Mouse (Mus musculus) heart, postnatal 14 days (tissue): ENCODE measurements at regions not wholly inside any gene's neighbourhood (a gene's known extent, or its start where the extent isn't known, plus 50 kb on each side); places are given as distances from the start of the nearest gene placed in this dataset.

ENCODE experiments used
- DNase-seq, 2 experiments: peaks; one replicate each; pipeline ENCODE4 v3.0.0; 2021 to 2022
- intact Hi-C: fragments of 180-260 bp; cut with DNase I; formaldehyde crosslinking; loops from one replicate; pipeline ENCODE4 v1.15.1; 2025

DNA sequence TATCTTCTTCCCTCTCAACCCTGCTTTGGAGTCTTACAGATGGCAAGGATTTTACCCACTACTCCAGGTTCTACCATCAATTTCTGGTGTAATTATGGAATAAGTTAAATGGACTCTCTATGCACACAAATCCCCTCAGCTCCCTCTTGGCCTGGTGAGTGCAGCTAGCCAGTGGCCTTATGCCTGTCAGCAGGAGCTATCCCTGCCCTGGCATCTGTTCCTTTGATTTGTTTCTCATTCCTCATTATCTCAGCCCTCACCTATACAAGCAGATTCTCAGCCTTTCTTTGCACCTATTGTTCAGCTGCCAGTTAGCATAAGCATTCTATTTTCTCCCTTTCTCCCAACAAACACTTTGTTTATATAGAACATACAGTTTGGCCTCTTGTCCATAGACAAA is 150.3 kb downstream of the Rnf152 start:
- no peak for DNase-seq
- intact Hi-C loops, result loop anchor here (5.0 to 10.0 kb wide), 2 partner anchors 56 to 111 kb away; no protein-coding TSS in a partner anchor

DNA sequence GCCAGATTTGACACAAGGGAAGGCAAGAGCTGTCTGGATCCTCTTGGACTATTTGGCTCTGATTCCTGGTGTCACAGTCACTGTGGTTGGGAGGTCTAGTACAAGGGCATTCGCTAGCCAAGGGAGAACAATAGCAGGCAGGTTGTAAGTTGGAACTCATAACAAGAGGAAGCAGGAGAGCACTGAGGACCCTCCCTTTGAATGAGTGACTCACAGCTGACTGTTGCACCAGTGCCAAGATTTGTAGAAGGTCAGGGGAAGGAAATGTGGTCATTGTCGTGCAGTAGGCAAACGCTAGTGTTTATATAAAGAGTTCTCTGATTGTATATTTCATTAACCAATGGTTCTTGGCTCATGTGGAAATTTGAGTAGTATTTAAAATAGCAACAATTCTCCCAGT is 157.2 kb downstream of the Rnf152 start:
- peak; percentile 31 to 52 for DNase-seq
- intact Hi-C loops, result loop anchor here (5.0 kb wide), 2 partner anchors 113 to 158 kb away; partner anchors contain the start of gene Rnf152

DNA sequence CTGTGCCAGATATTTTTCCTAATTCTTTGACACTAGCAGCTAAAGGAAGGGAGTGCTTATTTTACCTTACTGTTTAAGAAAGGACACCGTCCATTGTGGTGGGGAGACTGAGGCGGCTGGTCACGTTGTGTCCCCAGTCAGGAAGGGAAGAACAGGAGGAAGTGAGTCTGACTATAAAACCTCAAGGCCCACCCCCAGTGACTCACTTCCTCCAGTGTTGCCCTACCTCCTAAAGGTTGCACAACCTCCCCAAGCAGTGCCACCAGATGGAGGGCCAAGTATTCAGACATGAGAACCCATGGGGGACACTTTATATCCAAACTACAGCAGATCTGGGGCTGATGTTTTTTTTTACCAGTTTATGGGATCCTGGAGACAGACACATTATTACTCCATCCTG is 165.4 kb downstream of the Rnf152 start:
- intact Hi-C loops, result no loop called here
- DNase-seq, result no peak

- DNase-seq, result no peak
- intact Hi-C loops, result no loop called here
These were observed 167.6 kb downstream of the Rnf152 start for GRCm38 (mm10) chr1:105188920-105189266.

DNA sequence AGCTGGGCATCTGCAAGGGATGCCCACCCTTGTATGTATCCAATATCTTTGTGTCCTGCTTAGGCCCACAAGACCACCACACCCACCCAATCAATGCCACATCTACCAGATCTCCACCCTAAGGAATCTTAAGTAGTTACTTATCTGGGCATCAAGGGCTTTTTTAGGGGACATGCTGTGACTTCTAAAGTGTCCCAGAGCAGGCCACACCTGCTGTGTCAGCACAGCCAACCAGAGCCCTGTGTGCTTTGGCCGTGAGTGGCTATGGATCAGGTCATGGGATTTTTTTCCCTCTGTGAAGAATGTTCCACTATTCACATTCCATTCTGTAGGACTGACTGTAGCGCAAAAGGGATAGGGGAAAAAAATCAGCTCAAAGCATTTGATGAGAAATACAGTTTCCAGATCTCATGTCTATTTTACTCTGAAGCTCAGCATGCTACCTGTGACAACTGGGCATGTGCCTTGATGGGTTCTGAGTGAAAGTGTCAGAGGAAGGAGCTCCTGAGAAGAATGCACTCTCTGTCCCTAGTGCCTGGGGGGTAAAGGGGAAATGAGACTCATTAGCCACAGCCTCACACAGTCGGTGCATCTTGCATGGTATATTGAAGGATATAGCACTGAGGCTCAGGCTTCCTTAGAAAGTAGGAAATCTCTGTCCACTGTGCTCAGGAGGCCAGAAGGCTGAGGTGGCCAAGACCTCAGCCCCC is 168.1 kb downstream of the Rnf152 start:
- DNase-seq, result no peak
- intact Hi-C loops, result no loop called here

- intact Hi-C loops, result no loop called here
- DNase-seq, result no peak
These were observed 172.0 kb downstream of the Rnf152 start for GRCm38 (mm10) chr1:105184470-105184869.

DNA sequence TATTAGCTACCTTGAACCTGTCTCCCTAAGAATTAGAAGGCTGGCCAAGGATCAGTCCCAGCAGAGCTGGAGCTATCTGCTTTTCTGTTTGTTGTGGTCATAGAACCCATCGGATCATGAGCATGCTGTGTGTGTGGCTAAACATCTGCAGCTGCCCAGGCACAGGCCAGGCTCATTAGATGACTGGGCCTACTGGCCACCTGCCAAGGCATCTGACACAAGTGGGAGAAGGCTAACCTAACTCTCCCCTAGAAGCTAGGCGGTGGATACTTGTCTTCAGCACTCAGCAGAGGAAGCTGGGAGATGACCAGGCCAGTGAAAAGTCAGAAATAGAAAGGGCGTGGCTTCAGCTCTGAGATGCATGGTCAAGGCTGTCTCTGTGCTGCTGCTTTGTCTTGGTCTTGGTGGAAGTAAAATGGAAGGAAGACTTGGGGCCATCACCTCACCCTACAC is 177.1 kb downstream of the Rnf152 start:
- intact Hi-C loops, result loop anchor here (5.0 to 10.0 kb wide), 2 partner anchors 67 to 185 kb away; no protein-coding TSS in a partner anchor
- peak; percentile 63 to 73 for DNase-seq

- DNase-seq, result no peak
- intact Hi-C loops, result loop anchor here (5.0 to 10.0 kb wide), 2 partner anchors 66 to 184 kb away; no protein-coding TSS in a partner anchor
These were observed 177.7 kb downstream of the Rnf152 start for GRCm38 (mm10) chr1:105178773-105179172.

DNA sequence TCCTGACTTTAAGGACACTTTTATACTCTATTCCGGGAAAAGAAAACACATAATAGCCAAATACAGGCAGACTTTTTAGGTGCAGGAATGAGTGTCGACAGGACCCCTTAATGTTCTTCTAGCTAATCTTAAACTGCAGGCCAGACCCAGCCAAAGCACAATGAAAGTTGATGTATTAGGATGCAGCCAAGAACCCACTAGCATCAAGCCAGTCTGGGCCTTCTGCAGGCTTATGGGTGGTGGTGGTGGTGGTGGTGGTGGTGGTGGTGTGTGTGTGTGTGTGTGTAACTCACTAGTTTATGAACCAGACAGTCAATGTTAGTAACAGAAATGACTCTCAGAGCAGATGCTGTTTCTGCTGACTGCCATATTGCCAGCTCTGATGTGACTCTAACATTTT is 178.6 kb downstream of the Rnf152 start:
- DNase-seq, result no peak
- intact Hi-C loops, result loop anchor here (5.0 to 10.0 kb wide), 2 partner anchors 66 to 183 kb away; no protein-coding TSS in a partner anchor

DNA sequence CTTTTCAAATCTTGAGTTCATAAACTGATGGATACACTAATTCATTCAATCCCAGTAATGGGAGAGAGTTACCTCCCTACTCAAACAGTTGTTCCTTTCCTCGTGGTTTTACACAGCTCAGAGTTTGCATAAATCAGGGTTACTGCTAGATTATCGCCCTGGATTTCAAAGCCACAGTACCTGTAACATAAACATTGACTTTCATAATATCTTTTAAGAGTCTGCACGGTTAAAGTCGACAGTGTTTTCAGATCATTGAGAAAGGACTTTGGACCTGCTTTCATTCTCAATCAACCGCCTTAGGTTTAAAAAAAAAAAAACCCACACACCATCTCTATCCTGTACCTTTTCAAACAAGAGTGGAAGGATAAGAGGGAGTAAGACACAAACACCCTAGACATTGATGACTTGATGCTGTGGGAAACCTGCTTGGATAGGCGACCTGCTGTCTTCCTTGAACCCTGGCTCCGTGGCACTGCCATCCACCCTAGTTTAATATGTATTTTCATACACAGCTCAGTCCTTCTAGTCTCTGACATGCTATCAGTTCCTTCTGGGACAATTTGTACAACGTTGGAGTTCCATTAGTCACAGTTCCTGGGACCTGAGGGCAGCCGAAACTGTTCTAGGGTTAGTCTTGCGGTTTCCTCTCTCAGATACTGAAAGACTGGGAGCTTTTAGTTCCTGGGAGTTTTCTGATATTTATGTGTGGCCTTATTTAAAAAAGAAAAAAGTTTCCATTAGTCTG is 179.3 kb downstream of the Rnf152 start:
- no peak for DNase-seq

DNA sequence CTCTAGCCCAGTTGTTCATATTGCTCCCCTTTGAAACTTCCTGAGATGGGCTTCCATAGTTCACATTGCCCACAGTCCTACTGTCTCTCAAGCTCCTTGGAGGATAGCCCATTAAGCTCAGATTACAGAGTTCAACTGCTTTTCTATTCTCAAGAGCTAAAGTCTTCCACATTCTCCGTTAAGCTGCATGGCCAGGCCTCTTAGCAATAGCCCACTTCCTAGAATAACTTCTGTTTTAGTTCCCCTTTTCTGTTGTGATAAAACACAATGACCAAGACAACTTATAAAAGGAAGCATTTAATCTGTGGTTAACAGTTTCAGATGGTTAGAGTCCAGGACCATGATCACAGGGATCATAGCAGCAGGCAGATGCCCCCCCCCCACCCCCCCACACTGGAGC is 185.5 kb downstream of the Rnf152 start:
- intact Hi-C loops, result loop anchor here (10.0 kb wide), 1 partner anchor 176 kb away; no protein-coding TSS in a partner anchor

More for the DNA sequence above, 179.3 kb downstream of the Rnf152 start:
- intact Hi-C loops, result loop anchor here (5.0 to 10.0 kb wide), 2 partner anchors 65 to 182 kb away; no protein-coding TSS in a partner anchor

DNA sequence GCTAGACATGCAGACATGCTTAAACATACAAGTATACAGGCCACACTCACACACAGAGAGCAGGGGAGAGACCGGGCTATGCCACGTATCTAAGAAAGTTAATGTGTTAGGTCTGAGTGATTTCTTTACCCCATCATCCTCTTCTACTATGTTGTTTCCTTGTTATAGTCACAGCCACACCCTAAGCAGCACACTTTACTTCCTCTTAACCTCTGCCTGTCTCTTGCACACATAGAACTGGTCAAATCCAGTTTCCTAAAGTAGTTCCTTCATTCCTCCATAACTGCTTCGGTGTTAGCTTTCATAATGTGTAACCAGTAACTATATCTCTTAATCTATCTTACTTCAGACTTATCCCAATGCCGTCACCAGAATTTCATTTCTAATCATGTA is 186.4 kb downstream of the Rnf152 start:
- intact Hi-C loops, result loop anchor here (10.0 kb wide), 1 partner anchor 175 kb away; no protein-coding TSS in a partner anchor
- DNase-seq, result no peak

More for the DNA sequence above, 185.5 kb downstream of the Rnf152 start:
- DNase-seq, result no peak

DNA sequence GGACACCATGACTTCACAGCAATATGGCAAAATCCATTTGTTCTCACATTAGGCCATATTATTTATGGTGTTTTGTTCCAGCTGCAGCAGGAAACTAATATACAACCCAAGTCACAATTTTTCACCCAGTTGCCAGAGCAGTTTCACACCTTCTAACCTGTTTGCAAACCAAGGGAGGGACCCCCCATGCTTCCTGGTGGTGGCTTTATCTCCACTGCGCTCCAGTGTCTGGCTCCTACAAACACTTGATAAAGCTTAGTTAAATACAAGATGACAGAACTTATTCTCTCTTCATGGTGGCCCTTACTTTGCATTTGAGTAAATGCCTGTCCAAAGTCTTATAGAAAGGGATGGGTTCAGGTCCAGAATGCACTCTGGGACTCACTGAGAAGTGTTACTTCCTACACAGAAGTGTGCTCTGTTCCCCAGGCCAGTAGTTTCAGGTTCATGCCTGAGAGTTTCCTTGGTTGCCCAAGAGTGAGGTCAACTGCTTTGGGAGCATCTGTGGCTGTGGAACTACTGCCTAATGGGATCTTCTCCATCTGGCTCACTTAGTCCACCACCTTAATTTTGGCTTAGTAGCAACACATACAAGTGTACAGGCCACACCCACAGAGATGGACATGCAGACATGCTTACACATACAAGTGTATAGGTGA is 186.9 kb downstream of the Rnf152 start:
- intact Hi-C loops, result loop anchor here (10.0 kb wide), 1 partner anchor 175 kb away; no protein-coding TSS in a partner anchor
- DNase-seq, result no peak

- no peak for DNase-seq
- intact Hi-C loops, result no loop called here
These were observed 187.7 kb downstream of the Rnf152 start for GRCm38 (mm10) chr1:105168808-105169207.

DNA sequence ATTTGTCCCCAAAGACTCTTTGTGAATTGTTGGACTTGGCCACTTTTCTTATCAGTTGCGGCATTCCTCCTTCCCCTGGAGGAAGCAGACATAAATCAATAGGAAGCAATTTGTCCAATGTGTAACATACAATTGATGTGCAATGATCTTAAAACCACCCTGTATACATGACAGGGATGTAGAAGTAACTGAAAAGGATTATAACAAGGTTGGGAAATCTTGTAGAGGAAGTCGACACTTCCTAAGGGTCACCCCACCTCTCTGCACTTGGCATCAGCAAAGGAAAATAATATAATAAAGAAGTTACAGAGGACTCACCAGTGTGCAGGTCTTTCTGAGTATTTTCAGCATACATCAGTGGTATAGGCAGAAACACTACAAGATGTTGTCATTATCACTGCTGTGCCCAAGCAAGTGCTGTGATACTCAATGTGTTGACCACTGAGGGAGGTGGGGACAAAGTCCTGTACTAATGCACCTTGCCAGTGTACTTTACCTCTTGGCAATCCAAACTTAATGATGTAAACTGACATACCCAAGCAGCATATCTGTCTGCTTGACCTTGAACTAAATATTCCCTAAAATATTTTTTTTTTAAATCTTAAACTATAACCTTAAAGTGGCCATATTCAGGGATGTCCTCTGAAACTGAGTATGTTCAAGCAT is 198.9 kb downstream of the Rnf152 start:
- intact Hi-C loops, result no loop called here
- no peak for DNase-seq

- intact Hi-C loops, result loop anchor here (5.0 kb wide), 1 partner anchor 205 kb away; the partner anchor contains the start of gene Rnf152
- no peak for DNase-seq
These were observed 204.2 kb downstream of the Rnf152 start for GRCm38 (mm10) chr1:105152175-105152828.

DNA sequence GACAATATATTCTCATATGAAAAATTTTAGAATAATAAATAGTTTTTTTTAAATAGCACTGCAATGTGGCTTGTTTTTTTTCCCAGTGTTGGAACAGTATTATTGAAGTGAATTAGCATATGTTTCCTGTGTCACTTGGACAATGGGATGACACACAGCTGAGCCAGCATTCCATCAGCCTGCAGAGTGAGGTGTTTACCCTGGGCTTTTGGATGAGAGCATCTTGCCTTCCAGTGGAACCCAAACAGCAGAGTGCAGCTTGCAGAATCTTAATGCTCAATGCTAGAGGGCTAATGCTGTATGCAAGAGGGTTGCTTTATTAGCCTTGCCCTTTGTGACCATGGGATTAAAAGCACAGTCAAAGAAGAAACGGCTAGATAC is 205.1 kb downstream of the Rnf152 start:
- DNase-seq, result no peak
- intact Hi-C loops, result loop anchor here (5.0 kb wide), 1 partner anchor 206 kb away; the partner anchor contains the start of gene Rnf152

- intact Hi-C loops, result loop anchor here (5.0 kb wide), 1 partner anchor 206 kb away; the partner anchor contains the start of gene Rnf152
- DNase-seq, result no peak
These were observed 205.7 kb downstream of the Rnf152 start for GRCm38 (mm10) chr1:105150624-105151465.

- intact Hi-C loops, result no loop called here
- DNase-seq, result no peak
These were observed 207.7 kb downstream of the Rnf152 start for GRCm38 (mm10) chr1:105148792-105149191.
